Mouse (Mus musculus) midbrain, embryonic 11.5 days (tissue): Measurements from ENCODE around the gene Sprr2h. TPM values are rescaled to one million over a fixed set of nuclear protein-coding genes. Genes with fewer than 3 reads are reported as not detected.

Source experiments
- ATAC-seq: fragments of 200-750 bp; cut with Nextera tagmentation; 2 replicates; pipeline ENCODE4 v1.8.0; 2017; ENCODE audit warnings: moderate TSS enrichment, moderate library complexity; ENCODE audit not compliant: low FRiP score
- DNase-seq: peaks from one replicate; pipeline ENCODE4 v3.0.0; 2015; ENCODE audit warnings: low spot score; ENCODE audit errors: missing footprints
- H3K27ac ChIP-seq: fragments of 300-500 bp; sonication (generic); 2 replicates; pipeline ENCODE4 v1.5.1; 2014; ENCODE audit warnings: low read depth, low read length
- H3K27me3 ChIP-seq: fragments of 300-500 bp; sonication (generic); 2 replicates; pipeline ENCODE4 v1.6.1; 2014; ENCODE audit warnings: mild to moderate bottlenecking, low read length, moderate library complexity, mixed read lengths; ENCODE audit not compliant: control insufficient read depth, insufficient read depth
- H3K36me3 ChIP-seq: fragments of 300-500 bp; sonication (generic); 2 replicates; pipeline ENCODE4 v1.6.1; 2014; ENCODE audit warnings: mild to moderate bottlenecking, low read length, moderate library complexity, mixed read lengths; ENCODE audit not compliant: control insufficient read depth, insufficient read depth
- H3K4me1 ChIP-seq: fragments of 300-500 bp; sonication (generic); 2 replicates; pipeline ENCODE4 v1.6.1; 2014; ENCODE audit warnings: low read length; ENCODE audit not compliant: control insufficient read depth, insufficient read depth
- H3K4me2 ChIP-seq: fragments of 300-500 bp; sonication (generic); 2 replicates; pipeline ENCODE4 v1.6.1; 2014; ENCODE audit warnings: mild to moderate bottlenecking, moderate library complexity
- H3K4me3 ChIP-seq: fragments of 300-500 bp; sonication (generic); 2 replicates; pipeline ENCODE4 v1.5.1; 2014; ENCODE audit warnings: low read depth, low read length
- H3K9ac ChIP-seq: fragments of 300-500 bp; sonication (generic); 2 replicates; pipeline ENCODE4 v1.6.1; 2014; ENCODE audit warnings: low read length
- H3K9me3 ChIP-seq: fragments of 300-500 bp; sonication (generic); 2 replicates; pipeline ENCODE4 v1.6.1; 2016; ENCODE audit warnings: low read length; ENCODE audit not compliant: control insufficient read depth
- WGBS: fragments of 180-500 bp; shearing (Covaris S2); extraction: QIAGEN DNeasy Blood & Tissue Kit; methylation state at CpG from one replicate; pipeline ENCODE4 v1.1.7; 2014; 5-methylcytosine and 5-hydroxymethylcytosine counted together
- polyA plus RNA-seq: library from polyadenylated mRNA; unstranded; fragments of >200 nt; fragmentation: Nextera tagmentation; extraction: Ambion mirVana; gene quantifications from 2 replicates; pipeline ENCODE4 v1.2.1, GENCODE M21; 2014

The Sprr2h gene
- not detected in 2 replicates for polyA plus RNA-seq

GRCm38 (mm10) chr3:92385385-92385784 lies at the start of gene Sprr2h:
Gene Sprr2h, plus strand, starts transcription at chr3:92385685.
- H3K9ac ChIP-seq: no peak within 1 kb of the TSS
- ATAC-seq (no peak), DNase-seq (no peak)
- WGBS: 77% methylated on average over 1 of the region's 1 CpGs
- no peak within 1 kb of the TSS for H3K4me2 ChIP-seq
- H3K27me3 ChIP-seq: no peaks in the 10 kb centered on the region
- no peaks in the 10 kb centered on the region for H3K36me3 ChIP-seq
- H3K27ac ChIP-seq: no peak within 1 kb of the TSS
- no peak within 1 kb of the TSS for H3K4me3 ChIP-seq
- H3K4me1 ChIP-seq: no peaks in the 10 kb centered on the region
- H3K9me3 ChIP-seq: no peaks in the 10 kb centered on the region

- H3K27me3 ChIP-seq: no peaks in the 10 kb centered on the region
- no peak overlapping the region for H3K4me2 ChIP-seq
- no peak overlapping the region for H3K9ac ChIP-seq
- no peak overlapping the region for H3K4me3 ChIP-seq
- no peaks in the 10 kb centered on the region for H3K36me3 ChIP-seq
- H3K27ac ChIP-seq: no peak overlapping the region
- ATAC-seq (no peak), DNase-seq (no peak)
- no peaks in the 10 kb centered on the region for H3K9me3 ChIP-seq
- WGBS: 79% methylated on average over 1 of the region's 1 CpGs
- no peaks in the 10 kb centered on the region for H3K4me1 ChIP-seq
Observed at GRCm38 (mm10) chr3:92336278-92336677, 49.2 kb upstream of the Sprr2h start.

GRCm38 (mm10) chr3:92338840-92339239 lies 46.6 kb upstream of the Sprr2h start, which contains the start of gene Sprr2d:
Gene Sprr2d, plus strand, starts transcription at chr3:92339140.
- no peak within 1 kb of the TSS for H3K9ac ChIP-seq
- 95% methylated on average over 5 of the region's 5 CpGs for WGBS
- no peaks in the 10 kb centered on the region for H3K36me3 ChIP-seq
- H3K4me2 ChIP-seq: no peak within 1 kb of the TSS
- no peaks in the 10 kb centered on the region for H3K4me1 ChIP-seq
- ATAC-seq (no peak), DNase-seq (no peak)
- H3K27me3 ChIP-seq: no peaks in the 10 kb centered on the region
- H3K27ac ChIP-seq: no peak within 1 kb of the TSS
- no peak within 1 kb of the TSS for H3K4me3 ChIP-seq
- no peaks in the 10 kb centered on the region for H3K9me3 ChIP-seq

GRCm38 (mm10) chr3:92351843-92352242 lies 33.6 kb upstream of the Sprr2h start, which contains the start of gene Sprr2e:
Gene Sprr2e, plus strand, starts transcription at chr3:92352143.
- DNase-seq (no peak), ATAC-seq (no peak)
- H3K9ac ChIP-seq: no peak within 1 kb of the TSS
- no peak within 1 kb of the TSS for H3K4me2 ChIP-seq
- H3K4me1 ChIP-seq: no peaks in the 10 kb centered on the region
- H3K27me3 ChIP-seq: no peaks in the 10 kb centered on the region
- H3K9me3 ChIP-seq: no peaks in the 10 kb centered on the region
- H3K27ac ChIP-seq: no peak within 1 kb of the TSS
- WGBS: 80% methylated on average over 2 of the region's 2 CpGs
- H3K36me3 ChIP-seq: no peaks in the 10 kb centered on the region
- no peak within 1 kb of the TSS for H3K4me3 ChIP-seq

GRCm38 (mm10) chr3:92361619-92362018 lies 23.9 kb upstream of the Sprr2h start:
- DNase-seq (no peak), ATAC-seq (no peak)
- H3K9me3 ChIP-seq: no peaks in the 10 kb centered on the region
- H3K4me3 ChIP-seq: no peak overlapping the region
- no peaks in the 10 kb centered on the region for H3K4me1 ChIP-seq
- H3K27ac ChIP-seq: no peak overlapping the region
- H3K27me3 ChIP-seq: no peaks in the 10 kb centered on the region
- H3K9ac ChIP-seq: no peak overlapping the region
- no peaks in the 10 kb centered on the region for H3K36me3 ChIP-seq
- H3K4me2 ChIP-seq: no peak overlapping the region

GRCm38 (mm10) chr3:92364887-92365286 lies 20.6 kb upstream of the Sprr2h start, which contains the start of gene Sprr2f:
Gene Sprr2f, plus strand, starts transcription at chr3:92365187.
- Histone ChIP-seq H3K4me3 (no peak within 1 kb of the TSS), H3K27ac (no peak within 1 kb of the TSS), H3K27me3 (no peaks in the 10 kb centered on the region), H3K4me1 (no peaks in the 10 kb centered on the region), H3K4me2 (no peak within 1 kb of the TSS), H3K9ac (no peak within 1 kb of the TSS), H3K9me3 (no peaks in the 10 kb centered on the region), H3K36me3 (no peaks in the 10 kb centered on the region)
- DNase-seq: no peak
- 62% methylated on average over 3 of the region's 3 CpGs for WGBS
- ATAC-seq: no peak

- H3K4me3 ChIP-seq: no peak overlapping the region
- no peaks in the 10 kb centered on the region for H3K9me3 ChIP-seq
- no peak overlapping the region for H3K4me2 ChIP-seq
- 80% methylated on average over 2 of the region's 2 CpGs for WGBS
- no peak overlapping the region for H3K27ac ChIP-seq
- no peak overlapping the region for H3K9ac ChIP-seq
- ATAC-seq (no peak), DNase-seq (no peak)
- H3K36me3 ChIP-seq: no peaks in the 10 kb centered on the region
- no peaks in the 10 kb centered on the region for H3K4me1 ChIP-seq
- no peaks in the 10 kb centered on the region for H3K27me3 ChIP-seq
Observed at GRCm38 (mm10) chr3:92373613-92374012, 11.9 kb upstream of the Sprr2h start.

- H3K4me1 ChIP-seq: no peaks in the 10 kb centered on the region
- H3K4me2 ChIP-seq: no peak overlapping the region
- no peaks in the 10 kb centered on the region for H3K9me3 ChIP-seq
- WGBS: 48% methylated on average over 1 of the region's 1 CpGs
- DNase-seq (no peak), ATAC-seq (no peak)
- no peak overlapping the region for H3K4me3 ChIP-seq
- no peak overlapping the region for H3K27ac ChIP-seq
- H3K27me3 ChIP-seq: no peaks in the 10 kb centered on the region
- H3K36me3 ChIP-seq: no peaks in the 10 kb centered on the region
- no peak overlapping the region for H3K9ac ChIP-seq
Observed at GRCm38 (mm10) chr3:92394301-92394700, 8.8 kb downstream of the Sprr2h start.

GRCm38 (mm10) chr3:92407691-92408090 lies 22.2 kb downstream of the Sprr2h start, which contains the start of gene Sprr2i:
Gene Sprr2i, plus strand, starts transcription at chr3:92407991.
- no peaks in the 10 kb centered on the region for H3K9me3 ChIP-seq
- 93% methylated on average over 2 of the region's 2 CpGs for WGBS
- no peak within 1 kb of the TSS for H3K9ac ChIP-seq
- H3K4me2 ChIP-seq: no peak within 1 kb of the TSS
- no peaks in the 10 kb centered on the region for H3K4me1 ChIP-seq
- no peaks in the 10 kb centered on the region for H3K36me3 ChIP-seq
- no peaks in the 10 kb centered on the region for H3K27me3 ChIP-seq
- no peak within 1 kb of the TSS for H3K27ac ChIP-seq
- H3K4me3 ChIP-seq: no peak within 1 kb of the TSS
- DNase-seq (no peak), ATAC-seq (no peak)
